Mouse (Mus musculus) C2C12 (cell line): ENCODE data around the gene Ugt1a6b.

Experiments used
- CEBPB ChIP-seq: IDR thresholded peaks from one replicate; pipeline ENCODE4 v1.6.1; 2011; ENCODE audit warnings: low read depth, mild to moderate bottlenecking, control low read depth, moderate library complexity
- CTCF ChIP-seq: IDR thresholded peaks from one replicate; pipeline ENCODE4 v1.5.1; 2011; ENCODE audit not compliant: control insufficient read depth, insufficient read depth, insufficient read length
- FOSL1 ChIP-seq: IDR thresholded peaks from one replicate; pipeline ENCODE4 v1.8.0; 2011; ENCODE audit warnings: mild to moderate bottlenecking, low read length; ENCODE audit not compliant: poor library complexity, insufficient read depth, severe bottlenecking
- MAX ChIP-seq: IDR thresholded peaks from one replicate; pipeline ENCODE4 v1.6.1; 2011; ENCODE audit warnings: mild to moderate bottlenecking, control low read depth
- MYOD1 ChIP-seq: IDR thresholded peaks from one replicate; pipeline ENCODE4 v1.6.1; 2011; ENCODE audit warnings: low read depth; ENCODE audit not compliant: control insufficient read depth, insufficient read length
- MYOG ChIP-seq: IDR thresholded peaks from one replicate; pipeline ENCODE4 v1.6.1; 2011; ENCODE audit not compliant: control insufficient read depth, insufficient read length; ENCODE audit errors: extremely low read depth
- USF1 ChIP-seq: IDR thresholded peaks from one replicate; pipeline ENCODE4 v1.6.1; 2011; ENCODE audit warnings: low read depth, mild to moderate bottlenecking, control low read depth, moderate library complexity

GRCm38 (mm10) chr1:88230421-88230820 lies 127.4 kb downstream of the Ugt1a6b start:
- TF ChIP-seq CTCF (no peak), MAX (no peak), MYOG (no peak), USF1 (no peak), FOSL1 (no peak), CEBPB (no peak), MYOD1 (no peak)
